Mouse (Mus musculus) testis, postnatal 10 days (tissue): Measurements from ENCODE around the gene Zbtb32.

Experiments
- DNase-seq: peaks from one replicate; pipeline ENCODE4 v3.0.0; 2021; ENCODE audit warnings: low spot score

Gene Zbtb32

DNA sequence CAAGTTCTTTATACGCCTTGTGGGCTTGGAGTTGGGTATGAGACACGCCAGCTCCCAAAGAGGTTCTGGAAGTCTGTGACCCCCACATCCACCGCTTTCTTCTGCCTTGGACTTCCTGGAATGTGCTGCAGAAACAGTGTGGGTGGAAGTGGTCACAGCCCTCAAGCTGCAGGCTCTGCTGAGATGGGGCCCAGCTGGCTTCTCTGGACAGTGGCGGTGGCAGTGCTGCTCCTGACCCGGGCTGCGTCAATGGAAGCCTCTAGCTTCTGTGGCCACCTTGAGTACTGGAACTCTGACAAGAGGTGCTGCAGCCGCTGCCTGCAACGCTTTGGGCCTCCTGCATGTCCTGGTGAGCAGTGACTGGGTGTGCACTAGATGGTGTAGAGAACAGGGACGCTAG is 32.7 kb downstream of the Zbtb32 start:
- DNase-seq: no peak

DNA sequence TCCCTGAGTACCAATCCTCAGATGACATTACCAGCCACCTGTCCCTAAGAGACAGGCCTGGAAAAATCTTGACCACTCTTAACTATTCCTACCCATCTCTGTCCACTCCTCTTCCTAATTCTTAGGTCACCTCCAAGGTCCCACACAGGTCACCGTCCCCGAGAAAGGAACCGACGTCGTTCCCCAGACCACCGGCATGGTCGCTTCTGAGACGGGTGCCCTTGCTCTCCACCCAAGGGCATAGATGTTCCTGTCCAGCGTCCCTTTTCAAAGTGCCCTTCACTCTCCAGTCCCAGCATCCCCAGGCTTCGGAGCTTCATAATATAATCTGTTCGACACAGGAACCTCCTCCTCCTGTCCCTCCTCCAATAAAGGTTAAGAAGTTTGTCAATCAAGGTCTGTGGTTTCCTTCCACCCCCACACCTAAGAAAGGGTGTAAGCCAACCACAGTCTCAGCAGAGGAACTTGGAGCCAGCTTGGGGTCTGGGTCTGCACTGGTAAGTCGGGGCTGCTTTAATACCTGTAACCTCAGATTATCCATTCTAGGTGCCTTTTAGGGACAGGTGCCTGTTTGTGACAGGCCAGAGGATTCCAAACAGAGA is 33.6 kb downstream of the Zbtb32 start, which contains the start of gene Igflr1:
Gene Igflr1, plus strand, starts transcription at position 458 of the 602 bp plus-strand sequence.
- no peak for DNase-seq

DNA sequence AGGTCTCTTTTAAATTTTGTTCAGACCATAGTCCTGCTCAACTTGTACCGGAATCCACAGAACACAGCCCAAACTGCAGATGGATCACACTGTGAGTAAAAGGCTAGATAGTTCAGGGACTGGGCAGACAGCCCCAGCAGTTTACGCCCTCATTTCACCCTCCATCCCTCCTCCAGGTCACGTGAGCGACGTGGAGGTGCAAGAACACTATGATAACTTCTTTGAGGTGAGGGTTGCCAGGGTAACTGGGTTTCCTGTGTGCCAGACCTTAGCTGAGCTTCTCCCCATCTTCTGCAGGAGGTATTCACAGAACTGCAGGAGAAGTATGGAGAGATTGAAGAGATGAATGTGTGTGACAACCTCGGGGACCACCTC is 34.8 kb downstream of the Zbtb32 start:
- no peak for DNase-seq

DNA sequence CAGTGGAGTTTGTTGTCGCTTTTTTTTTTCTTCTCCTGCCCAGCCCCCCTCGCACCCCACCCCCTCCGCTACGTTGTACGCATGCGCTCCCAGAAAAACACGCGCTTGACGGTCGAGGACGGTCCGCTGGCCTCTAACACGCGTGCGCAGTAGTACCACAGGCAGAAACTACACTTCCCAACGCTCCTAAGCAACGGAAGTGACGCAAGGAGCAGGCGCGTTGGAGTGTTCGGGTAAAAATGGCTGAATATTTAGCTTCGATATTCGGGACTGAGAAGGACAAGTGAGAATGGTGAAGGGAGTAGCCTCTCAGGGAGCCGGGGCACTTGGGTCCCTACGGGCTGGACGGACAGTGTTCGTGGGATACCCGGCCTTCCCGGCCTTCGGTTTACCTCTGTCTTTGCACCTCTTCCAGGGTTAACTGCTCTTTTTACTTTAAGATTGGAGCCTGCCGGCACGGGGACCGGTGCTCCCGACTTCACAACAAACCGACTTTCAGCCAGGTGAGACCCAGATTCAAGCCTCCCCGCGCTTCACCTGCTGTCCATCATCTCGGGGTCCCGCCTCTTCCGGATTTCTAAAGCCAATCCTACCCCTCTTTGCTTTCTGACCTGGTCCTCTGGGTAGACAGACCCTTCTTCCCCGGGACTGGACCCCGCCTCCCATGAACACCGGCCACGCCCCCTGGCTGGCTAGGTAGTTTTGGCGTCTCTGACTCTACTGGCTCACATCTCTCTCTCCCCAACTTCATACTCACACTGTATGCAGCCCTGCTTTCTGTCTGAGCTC is 35.4 kb downstream of the Zbtb32 start, which contains the start of the genes U2af1l4, Gm49396 and Psenen:
Gene U2af1l4, plus strand, starts transcription at position 185 of the 789 bp plus-strand sequence.
Gene Gm49396, plus strand, starts transcription at position 228 of the 789 bp plus-strand sequence.
Gene Psenen, minus strand, starts transcription at position 511 of the 789 bp plus-strand sequence.
- DNase-seq: peak; percentile 96

DNA sequence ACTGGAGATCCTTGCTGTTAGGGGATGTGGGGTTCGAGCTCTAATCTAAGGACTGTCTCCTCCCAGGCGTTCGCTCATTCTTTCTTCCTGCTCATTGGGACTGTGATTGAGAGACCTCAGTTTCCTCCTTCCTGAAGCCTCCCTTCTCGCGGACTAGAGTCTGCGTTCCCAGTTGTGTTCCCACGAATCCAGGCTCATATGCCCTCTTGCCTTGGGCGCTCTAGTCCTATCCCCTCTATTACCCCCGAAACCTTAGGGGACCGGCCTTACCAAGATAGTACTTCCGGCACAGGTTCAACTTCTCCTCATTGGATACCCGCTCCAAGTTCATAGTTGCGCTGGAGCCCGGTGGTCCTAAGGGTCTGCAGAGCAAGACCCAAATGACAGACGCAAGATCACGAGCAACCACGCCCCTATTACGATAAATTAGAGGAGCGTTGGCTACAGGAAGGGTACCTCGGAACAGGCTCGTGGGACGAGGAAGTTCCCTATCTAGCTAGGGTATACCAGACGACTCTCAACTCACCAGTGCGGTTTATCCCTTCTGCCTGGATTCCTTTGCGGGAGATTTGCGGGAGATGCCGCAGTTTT is 36.1 kb downstream of the Zbtb32 start:
- no peak for DNase-seq

DNA sequence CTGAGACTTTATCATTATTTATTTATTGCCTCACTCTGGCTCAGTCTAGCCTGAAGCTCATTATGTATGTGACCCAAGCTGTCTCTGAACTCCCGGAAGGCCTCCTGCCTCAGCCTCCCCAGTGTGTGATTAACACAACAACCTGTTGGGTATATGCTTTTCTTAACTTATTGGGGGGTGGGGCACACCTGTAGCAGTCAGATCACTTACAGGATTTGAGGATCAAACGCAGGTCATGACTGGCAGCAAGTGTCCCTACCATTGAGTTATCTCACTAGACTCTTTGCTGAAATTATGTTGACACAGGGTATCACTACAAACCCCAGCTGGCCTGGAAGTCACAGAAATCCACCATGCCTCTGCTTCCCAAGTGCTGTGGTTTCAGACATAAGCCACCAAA is 38.4 kb downstream of the Zbtb32 start:
- no peak for DNase-seq

DNA sequence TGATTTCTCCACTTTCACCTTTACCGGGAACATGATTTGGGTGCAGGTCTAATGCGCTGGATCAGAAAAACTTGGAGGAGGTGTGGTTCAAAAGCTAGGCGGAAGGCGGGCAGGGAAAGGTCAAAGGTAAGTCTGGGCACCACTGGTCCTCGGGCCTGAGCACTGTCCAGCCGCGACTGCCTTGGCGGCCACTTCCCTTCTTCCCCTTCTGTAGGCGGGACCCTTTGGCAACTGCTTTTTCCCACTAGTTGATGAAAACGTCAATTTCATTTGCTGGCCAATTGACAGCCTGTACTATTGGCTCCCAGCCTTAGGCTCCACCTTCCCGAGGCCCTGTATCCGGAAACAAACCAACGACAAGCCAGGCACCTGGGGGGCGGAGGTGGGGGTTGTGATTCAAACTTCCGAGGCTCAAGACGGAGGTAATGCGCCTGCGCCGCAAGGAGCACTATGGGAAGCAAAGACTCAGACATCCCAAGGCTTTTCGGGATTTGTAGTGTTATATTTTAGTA is 39.2 kb downstream of the Zbtb32 start, which contains the start of gene Lin37:
Gene Lin37, minus strand, starts transcription at position 396 of the 512 bp plus-strand sequence.
- peak; percentile 92 for DNase-seq

DNA sequence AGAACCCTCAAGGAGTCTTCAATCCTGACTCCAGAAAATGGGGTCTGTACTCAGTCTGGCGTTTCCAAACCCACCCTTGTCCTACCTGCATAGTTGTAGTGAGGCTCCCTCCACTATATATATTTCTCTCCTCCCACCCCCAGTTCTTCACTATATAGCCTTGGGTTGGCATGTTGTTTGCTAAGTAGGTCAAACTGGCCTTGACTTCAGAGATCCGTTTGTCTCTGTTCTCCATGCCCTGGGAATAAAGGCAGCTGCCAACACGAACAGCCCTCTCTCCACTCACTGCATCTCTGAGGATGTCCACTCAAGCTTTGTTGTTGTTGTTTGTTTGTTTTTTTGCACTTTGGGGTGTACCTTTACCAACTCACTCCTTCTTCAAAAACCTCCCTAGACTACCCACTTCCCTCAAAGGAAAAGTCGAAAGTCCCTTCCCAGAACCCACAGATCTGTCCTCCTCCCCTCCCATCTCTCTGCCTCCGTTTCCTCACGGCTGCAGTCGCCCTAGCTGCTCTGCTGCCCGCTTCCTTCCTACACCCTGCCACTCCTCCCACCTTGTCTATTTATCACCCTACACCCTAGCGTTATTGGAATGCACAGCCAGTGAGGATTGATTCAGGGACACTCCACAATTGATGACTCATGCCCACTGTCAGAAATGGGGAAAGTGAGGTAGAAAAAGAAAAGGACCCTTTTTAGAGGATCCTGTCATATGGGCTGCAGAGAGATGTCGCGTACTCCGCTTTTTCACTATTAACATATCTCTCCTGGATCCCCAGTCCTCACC is 39.9 kb downstream of the Zbtb32 start:
- DNase-seq: no peak

DNA sequence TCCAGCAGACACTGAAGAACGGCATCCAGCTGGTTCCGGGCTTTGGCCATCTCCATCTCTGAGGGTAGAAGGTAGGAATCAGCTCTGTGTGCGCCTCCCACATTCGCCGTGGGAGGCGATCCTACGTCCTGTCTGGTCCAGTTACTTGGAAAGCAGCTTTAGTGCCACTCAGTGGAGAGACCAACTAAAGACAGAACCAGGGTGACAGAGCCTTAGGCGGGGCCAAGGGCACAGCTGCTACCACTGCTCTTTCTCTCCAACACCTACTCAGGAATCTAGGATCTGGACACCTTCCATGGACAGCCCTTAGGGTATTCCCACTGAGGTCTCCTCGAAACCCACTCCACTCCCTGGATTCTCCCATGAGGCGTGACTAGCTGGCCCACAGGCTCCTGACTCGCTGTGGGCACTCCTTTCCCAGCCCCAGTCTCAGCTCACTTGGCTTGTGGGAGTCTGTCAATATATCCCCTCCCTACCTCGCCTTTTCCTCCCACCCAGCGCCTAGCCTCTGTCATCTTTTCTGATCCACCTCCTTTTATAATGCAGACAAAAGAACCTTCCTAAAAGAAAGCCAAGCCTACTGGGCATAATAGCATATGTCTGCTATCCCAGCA is 40.7 kb downstream of the Zbtb32 start:
- no peak for DNase-seq

DNA sequence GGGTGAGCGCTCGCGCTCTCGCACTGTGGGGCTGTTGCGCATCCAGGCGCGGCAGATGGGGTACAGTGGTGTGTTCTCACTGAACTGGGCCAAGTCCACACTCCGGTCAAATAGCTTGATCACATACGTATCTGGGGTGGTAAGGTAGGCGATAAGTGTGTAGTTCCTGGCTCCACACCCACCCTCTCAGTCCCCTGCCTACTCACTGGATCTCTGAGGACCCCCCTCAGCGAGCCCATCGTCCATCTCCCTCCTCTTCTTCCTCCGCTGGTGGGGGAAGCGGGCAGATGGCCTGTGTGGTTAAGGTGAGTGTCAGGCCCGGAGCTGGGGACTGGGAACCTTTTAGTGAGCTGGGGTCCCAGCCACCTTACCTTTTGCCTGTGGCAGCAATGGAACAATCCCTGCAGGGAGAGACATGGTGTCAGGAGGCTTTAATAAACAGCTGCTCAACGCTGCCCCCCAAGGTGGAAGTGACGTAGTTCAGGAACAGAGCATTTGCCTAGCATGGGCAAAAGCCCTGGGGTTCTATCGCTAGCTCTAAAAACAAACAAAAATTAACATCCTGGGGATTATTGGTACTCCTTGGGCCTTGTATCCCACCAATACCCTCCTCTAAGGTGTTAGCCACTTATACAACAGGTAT is 41.7 kb downstream of the Zbtb32 start:
- DNase-seq: no peak

DNA sequence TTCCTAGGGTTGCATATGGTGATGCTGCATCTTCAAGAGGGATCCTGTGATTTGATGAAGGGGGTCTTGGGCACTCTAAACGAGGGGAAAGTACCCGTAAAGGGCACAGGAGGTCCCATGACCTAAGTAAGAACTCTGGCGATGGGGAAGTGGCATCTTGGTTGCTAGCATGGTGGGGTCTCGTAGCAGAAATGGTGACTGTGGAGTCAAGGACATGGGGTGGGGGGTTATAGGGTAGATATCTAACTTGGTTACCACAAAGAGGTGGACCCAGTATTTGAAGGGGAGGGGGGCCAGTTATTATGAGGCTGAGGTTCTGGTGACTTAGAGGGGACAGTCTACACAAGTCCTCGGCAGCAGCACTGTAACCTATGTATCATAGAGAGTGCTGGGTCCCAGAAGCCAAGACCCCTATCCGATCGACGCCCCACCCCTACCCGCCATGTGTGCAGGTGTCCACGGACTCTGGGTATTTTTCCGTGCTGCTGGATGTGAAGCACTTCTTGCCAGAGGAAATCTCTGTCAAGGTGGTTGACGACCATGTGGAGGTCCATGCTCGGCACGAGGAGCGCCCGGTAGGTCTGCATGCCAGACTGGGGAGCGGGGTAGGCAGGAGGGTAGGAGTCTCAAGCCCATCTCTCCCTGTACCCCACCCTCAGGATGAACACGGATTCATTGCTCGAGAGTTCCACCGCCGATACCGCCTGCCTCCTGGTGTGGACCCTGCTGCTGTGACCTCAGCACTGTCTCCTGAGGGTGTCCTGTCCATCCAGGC is 44.7 kb downstream of the Zbtb32 start:
- no peak for DNase-seq

DNA sequence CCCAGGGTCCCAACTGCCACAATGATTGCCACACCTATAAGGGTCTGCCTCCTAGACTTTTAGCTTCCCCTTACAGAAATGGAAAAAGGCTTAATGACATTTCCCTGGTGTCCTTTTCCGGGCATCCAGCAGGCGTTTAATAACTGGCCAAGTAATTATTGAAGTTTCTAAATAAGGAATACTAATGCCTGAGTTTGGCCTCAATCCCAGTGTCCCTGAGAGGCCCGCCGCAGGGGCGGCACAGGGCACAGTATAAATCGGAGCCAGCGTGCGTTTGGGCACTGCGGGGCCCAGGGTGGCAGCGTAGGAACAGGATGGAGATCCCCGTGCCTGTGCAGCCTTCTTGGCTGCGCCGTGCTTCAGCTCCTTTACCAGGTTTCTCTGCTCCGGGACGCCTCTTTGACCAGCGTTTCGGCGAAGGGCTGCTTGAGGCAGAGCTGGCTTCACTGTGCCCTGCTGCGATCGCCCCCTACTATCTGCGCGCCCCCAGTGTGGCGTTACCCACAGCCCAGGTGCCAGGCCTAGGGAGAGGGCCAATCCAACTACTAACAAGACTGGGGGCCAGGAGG is 45.6 kb downstream of the Zbtb32 start:
- no peak for DNase-seq

DNA sequence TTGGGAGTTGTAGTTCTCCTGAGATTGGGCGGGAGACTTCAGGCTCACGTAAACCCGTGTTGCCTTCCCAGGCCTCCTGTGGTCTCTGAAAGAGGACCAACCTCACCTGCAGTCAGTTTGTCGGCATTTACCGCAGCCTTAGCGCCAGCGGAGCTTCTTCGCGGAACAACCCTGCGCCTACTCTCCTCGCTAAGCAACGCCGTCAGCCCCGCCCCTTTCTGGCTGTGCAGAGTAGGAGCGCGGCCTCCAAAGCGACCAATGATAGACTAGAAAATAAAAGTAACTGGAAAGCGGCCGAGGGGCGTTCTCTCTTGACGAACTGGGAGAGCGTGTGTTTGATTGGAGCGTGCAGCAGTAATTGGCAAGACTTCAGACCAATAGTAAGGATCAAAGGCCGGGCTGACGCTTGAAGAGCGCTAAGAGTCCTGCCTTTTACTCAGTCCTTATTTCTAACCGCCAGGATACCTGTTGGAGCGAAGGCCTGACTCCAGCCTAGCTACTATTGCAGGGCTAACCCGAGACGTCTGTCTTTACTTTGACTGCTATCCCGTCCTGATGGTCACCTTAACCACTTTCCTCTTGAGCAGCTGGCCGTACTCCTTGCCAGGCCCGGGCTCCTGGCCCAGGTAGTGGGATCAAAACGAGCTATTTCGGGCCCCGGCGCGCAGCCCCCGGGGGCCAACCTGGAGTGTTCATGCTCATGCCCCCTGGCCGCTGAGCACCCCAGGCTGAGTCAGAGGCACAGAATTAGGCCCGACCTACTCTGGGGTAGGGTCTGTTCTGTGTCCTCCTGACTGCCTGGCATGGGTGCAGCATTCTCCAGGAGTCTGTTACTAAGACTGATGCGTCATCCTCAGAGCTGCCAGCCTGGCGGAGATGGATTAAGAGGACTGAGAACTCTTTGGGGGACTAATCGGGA is 46.3 kb downstream of the Zbtb32 start, which contains the start of the genes Hspb6 and Proser3:
Gene Hspb6, plus strand, starts transcription at position 77 of the 919 bp plus-strand sequence.
Gene Proser3, minus strand, starts transcription at position 198 of the 919 bp plus-strand sequence.
- peak; percentile 98 for DNase-seq

DNA sequence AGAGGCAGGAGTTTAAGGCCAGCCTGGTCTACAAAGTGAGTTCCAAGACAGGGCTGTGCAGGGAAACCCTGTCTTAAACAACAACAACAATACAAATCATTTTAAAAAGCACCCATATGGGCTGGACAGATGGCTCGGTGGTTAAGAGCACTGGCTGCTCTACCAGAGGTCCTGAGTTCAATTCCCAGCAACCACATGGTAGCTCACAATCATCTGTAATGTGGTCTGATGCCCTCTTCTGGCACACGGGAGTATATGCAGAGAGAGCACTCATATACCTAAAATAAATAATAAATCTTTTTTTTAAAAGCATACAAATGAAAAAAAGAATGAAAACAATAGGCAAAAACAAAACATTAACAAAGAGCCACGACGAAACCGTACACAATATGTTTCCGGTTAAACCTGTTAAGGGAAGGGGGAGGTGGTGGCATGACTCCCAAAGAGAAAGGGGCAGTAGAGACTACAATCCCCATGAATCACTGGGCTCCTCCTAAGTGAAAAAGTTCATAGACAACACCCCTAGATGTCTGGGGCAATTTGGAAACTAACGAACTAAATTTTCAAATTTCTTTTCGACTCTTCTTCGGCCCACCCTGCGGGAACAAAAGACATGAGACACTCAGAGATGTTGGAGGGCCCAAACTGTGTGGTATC is 47.1 kb downstream of the Zbtb32 start:
- no peak for DNase-seq

DNA sequence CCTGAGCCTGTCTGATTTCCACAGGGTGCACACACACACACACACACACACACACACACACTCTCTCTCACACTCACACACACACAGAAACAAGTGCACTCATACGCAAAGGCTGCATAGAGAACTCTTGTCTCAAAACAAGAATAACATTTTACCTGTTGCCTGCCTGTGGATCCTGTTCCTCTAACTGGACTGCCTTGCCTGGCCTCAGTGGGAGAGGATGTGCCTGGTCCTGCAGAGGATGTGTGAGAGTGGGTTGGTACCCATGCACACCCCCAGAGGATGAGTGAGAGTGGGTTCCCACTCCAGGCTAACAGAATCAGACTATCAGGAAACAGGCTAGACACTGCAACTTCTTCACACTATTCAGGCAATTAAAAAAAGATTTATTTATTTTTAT is 48.1 kb downstream of the Zbtb32 start:
- no peak for DNase-seq

DNA sequence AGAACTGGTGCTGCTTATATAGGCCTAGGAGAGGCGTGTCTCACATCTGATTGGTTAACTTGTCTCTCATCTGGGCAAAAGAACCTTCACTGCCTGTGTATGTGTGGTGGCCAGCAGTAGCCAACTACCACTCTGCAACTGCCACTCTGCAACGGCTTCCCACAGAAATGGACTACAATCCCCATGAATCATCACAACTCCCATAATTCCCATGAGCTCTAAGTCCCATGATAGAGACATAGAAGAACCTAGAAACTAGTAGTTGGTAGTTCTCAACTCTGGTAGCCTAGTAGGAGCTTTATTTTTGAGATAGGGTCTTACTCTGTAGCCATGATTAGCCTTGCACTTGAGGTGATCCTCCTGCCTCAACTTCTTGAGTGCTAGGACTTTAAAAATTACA is 48.8 kb downstream of the Zbtb32 start:
- DNase-seq: no peak

DNA sequence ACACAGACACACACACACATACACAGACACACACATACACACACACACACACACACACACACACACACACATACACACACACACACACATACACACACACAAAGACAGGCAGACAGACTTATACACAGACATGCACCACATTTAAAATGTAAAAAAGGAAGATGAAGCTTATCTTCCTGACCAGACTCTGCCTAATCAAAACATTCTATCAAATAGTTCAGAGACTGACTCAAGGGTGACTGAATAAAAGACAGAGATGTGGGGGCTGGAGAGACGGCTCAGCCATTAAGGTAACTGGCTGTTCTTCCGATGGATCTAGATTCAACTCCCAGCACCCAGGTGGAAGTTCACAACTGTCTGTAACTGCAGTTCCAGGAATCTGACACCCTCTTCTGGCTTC is 54.4 kb downstream of the Zbtb32 start:
- DNase-seq: no peak

DNA sequence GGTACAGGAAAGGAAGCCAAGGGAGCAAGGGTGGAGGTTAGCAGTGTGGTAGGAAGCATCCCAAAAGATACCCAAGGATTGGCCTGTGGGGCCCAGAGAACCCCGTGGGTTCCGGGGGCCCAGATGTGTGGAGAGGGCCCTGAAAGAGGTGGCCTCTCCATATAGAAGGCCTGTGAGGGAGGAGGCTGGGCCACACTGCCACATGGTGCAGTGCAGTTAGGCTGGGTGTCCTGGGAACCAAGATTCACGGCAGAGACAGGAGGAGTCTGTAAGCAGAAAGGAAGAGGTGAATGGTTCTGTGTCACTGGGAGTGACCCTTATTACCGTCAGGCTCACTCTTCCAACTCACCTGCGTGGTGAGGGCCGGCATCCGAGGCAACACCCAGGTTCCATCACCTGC is 58.1 kb downstream of the Zbtb32 start:
- DNase-seq: peak; percentile 34
